Mouse (Mus musculus) forebrain, embryonic 15.5 days (tissue): ENCODE measurements around the gene Rbbp9. TPM values are rescaled to one million over a fixed set of nuclear protein-coding genes. Genes with fewer than 3 reads are reported as not detected.

Source experiments
- ATAC-seq: fragments of 200-750 bp; cut with Nextera tagmentation; replicated peaks from 2 replicates; pipeline ENCODE4 v1.8.0; 2017; ENCODE audit warnings: mild to moderate bottlenecking, moderate TSS enrichment, moderate library complexity
- H3K27ac ChIP-seq: fragments of 300-500 bp; sonication (generic); replicated peaks from 2 replicates; pipeline ENCODE4 v1.5.1; 2015; ENCODE audit warnings: mild to moderate bottlenecking, inconsistent platforms
- H3K27me3 ChIP-seq: fragments of 300-500 bp; sonication (generic); 2 replicates; pipeline ENCODE4 v1.6.1; 2015; ENCODE audit warnings: inconsistent platforms
- H3K36me3 ChIP-seq: fragments of 300-500 bp; sonication (generic); 2 replicates; pipeline ENCODE4 v1.6.1; 2015; ENCODE audit warnings: mild to moderate bottlenecking, inconsistent platforms
- H3K4me1 ChIP-seq: fragments of 300-500 bp; sonication (generic); 2 replicates; pipeline ENCODE4 v1.6.1; 2015; ENCODE audit warnings: inconsistent platforms
- H3K4me2 ChIP-seq: fragments of 300-500 bp; sonication (generic); replicated peaks from 2 replicates; pipeline ENCODE4 v1.6.1; 2015; ENCODE audit warnings: mild to moderate bottlenecking, inconsistent platforms
- H3K4me3 ChIP-seq: fragments of 300-500 bp; sonication (generic); 2 replicates; pipeline ENCODE4 v1.5.1; 2015; ENCODE audit warnings: mild to moderate bottlenecking, inconsistent platforms
- H3K9ac ChIP-seq: fragments of 300-500 bp; sonication (generic); replicated peaks from 2 replicates; pipeline ENCODE4 v1.6.1; 2015; ENCODE audit warnings: mild to moderate bottlenecking, inconsistent platforms
- H3K9me3 ChIP-seq: fragments of 300-500 bp; sonication (generic); 2 replicates; pipeline ENCODE4 v1.6.1; 2016; ENCODE audit warnings: inconsistent platforms
- WGBS: fragments of 180-500 bp; shearing (Covaris S2); methylation state at CpG from one replicate; pipeline ENCODE4 v1.1.7; 2015; ENCODE audit warnings: mixed read lengths; 5-methylcytosine and 5-hydroxymethylcytosine counted together
- polyA plus RNA-seq: library from polyadenylated mRNA; unstranded; fragments of >200 nt; fragmentation: Nextera tagmentation; extraction: Ambion mirVana; gene quantifications from 2 replicates; pipeline ENCODE4 v1.2.1, GENCODE M21; 2015

The Rbbp9 gene
- polyA plus RNA-seq, 1 experiment from 2014 or later, result 59.3 TPM

DNA sequence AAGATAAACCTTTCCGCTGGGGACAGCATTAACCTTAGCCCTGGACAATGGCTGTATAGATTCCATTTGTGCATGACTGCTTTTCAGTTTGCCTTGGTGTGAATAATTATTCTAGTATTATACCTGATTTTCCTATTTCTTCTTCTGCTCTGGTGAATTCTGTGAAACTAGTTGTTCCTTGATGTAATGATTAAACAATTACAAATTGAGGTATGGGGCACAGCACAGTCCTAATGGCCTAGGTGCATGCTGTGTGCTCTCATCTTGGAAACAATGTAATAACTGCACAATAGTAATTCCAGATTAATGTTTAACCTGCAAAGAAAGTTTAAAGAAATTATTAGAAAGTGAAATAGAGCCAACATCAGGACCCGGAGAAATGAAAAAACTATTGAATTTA is 5.6 kb downstream of the Rbbp9 start:
- WGBS, result 93% methylated on average over 2 of the region's 2 CpGs
- Histone ChIP-seq H3K9me3 (no peaks in the 10 kb centered on the region), H3K4me3 (no peak overlapping the region)

DNA sequence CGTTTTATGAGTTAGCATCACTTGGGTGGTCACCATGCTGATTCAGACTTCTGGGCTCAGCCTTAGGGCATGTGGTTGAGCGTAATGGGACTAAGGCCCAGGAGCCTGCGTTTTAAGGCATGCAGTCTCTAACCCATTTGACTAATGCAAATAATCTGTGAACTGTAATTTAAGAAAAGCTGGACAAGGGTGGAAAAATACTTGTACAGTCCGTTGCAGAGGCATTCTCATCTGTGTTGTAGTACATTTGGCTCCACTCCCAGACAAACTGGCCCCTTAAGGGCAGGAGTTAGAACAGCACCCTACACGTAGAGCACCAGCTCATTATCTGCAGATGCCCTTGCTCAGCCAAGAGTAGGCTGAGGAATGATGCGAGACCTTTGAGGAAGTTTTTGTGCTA is 6.0 kb downstream of the Rbbp9 start:
- Histone ChIP-seq H3K9me3 (no peaks in the 10 kb centered on the region), H3K27ac (no peak overlapping the region), H3K36me3 (peaks cover 58% of the 10 kb centered on the region), H3K9ac (no peak overlapping the region), H3K4me3 (no peak overlapping the region), H3K27me3 (no peaks in the 10 kb centered on the region), H3K4me1 (peaks cover 9% of the 10 kb centered on the region; the same call in 1 of the 2 replicates), H3K4me2 (no peak overlapping the region)
- ATAC-seq, result no peak
- WGBS, result 74% methylated on average over 6 of the region's 6 CpGs

More for the DNA sequence above, 5.6 kb downstream of the Rbbp9 start:
- Histone ChIP-seq H3K27ac (no peak overlapping the region), H3K4me2 (no peak overlapping the region), H3K36me3 (peaks cover 54% of the 10 kb centered on the region), H3K9ac (no peak overlapping the region), H3K27me3 (no peaks in the 10 kb centered on the region), H3K4me1 (peaks cover 13% of the 10 kb centered on the region)
- ATAC-seq, result no peak

DNA sequence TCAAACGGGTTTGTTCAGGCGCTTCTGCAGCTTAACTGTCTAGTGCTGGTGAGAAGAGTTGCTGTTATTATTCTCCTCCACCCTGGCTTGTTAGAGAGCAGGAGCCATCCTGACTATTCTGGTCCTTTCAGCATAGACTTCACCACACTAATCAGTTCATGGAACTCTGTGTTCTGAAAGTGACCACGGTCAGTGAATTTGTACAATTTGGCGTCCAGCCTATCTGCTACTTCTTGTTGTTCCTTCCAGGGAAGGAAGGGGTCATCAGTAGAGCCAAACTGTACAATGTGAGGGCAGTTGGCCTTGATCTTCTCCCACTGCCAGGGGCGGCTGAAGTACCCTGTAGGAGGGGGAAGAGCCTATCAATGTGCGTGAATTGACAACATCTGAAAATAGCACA is 7.0 kb downstream of the Rbbp9 start:
- Histone ChIP-seq H3K9me3 (no peaks in the 10 kb centered on the region), H3K27ac (no peak overlapping the region), H3K4me1 (no peaks in the 10 kb centered on the region), H3K27me3 (no peaks in the 10 kb centered on the region), H3K4me2 (no peak overlapping the region), H3K9ac (no peak overlapping the region), H3K36me3 (peaks cover 67% of the 10 kb centered on the region), H3K4me3 (no peak overlapping the region)
- no peak for ATAC-seq
- WGBS, result 94% methylated on average over 6 of the region's 6 CpGs

- Histone ChIP-seq H3K4me2 (no peak overlapping the region), H3K4me1 (no peaks in the 10 kb centered on the region), H3K9me3 (no peaks in the 10 kb centered on the region), H3K27ac (no peak overlapping the region), H3K4me3 (no peak overlapping the region), H3K9ac (no peak overlapping the region), H3K36me3 (peaks cover 79% of the 10 kb centered on the region), H3K27me3 (no peaks in the 10 kb centered on the region)
- no peak for ATAC-seq
- 85% methylated on average over 4 of the region's 4 CpGs for WGBS
Observed at GRCm38 (mm10) chr2:144541246-144541645, 9.4 kb downstream of the Rbbp9 start.

DNA sequence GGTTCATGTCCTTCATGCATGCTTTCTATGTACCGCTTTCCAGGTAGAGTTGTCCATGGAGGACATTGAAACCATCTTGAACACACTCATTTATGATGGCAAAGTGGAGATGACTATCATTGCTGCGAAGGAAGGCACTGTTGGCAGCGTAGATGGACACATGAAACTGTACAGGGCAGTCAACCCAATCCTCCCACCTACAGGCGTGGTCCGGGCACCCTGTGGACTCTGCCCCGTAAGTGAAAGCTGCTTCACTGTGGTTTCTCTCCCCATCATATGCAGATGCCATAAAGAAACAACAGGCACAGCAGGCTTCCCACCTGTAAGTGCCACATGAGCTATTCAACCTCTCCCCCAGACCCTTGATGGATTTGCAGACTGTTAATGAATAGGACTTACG is 13.5 kb downstream of the Rbbp9 start:
- H3K36me3 ChIP-seq, result peaks cover 89% of the 10 kb centered on the region
- no peaks in the 10 kb centered on the region for H3K4me1 ChIP-seq
- H3K4me2 ChIP-seq, result no peak overlapping the region
- no peak overlapping the region for H3K4me3 ChIP-seq
- no peaks in the 10 kb centered on the region for H3K9me3 ChIP-seq
- ATAC-seq, result no peak
- WGBS, result 97% methylated on average over 7 of the region's 7 CpGs
- H3K9ac ChIP-seq, result no peak overlapping the region
- H3K27ac ChIP-seq, result no peak overlapping the region
- no peaks in the 10 kb centered on the region for H3K27me3 ChIP-seq

- Histone ChIP-seq H3K4me1 (peaks cover 16% of the 10 kb centered on the region), H3K9ac (peak overlapping the region; percentile 70), H3K27me3 (0 out of 2 replicates have a peak, but pooled peaks cover 4% of the 10 kb centered on the region), H3K4me3 (peak overlapping the region; percentile 65), H3K4me2 (peak overlapping the region; percentile 80), H3K27ac (peak overlapping the region; percentile 91), H3K36me3 (peaks cover 10% of the 10 kb centered on the region), H3K9me3 (no peaks in the 10 kb centered on the region)
- 0% methylated on average over 25 of the region's 25 CpGs for WGBS
- peak; percentile 63 for ATAC-seq
Observed at GRCm38 (mm10) chr2:144527821-144528174, 22.9 kb downstream of the Rbbp9 start.

- ATAC-seq, result peak; percentile 98
- H3K9me3 ChIP-seq, result no peaks in the 10 kb centered on the region
- peak within 1 kb of the TSS; percentile 70 for H3K9ac ChIP-seq
- H3K4me2 ChIP-seq, result peak within 1 kb of the TSS; percentile 80
- peak within 1 kb of the TSS; percentile 91 for H3K27ac ChIP-seq
- 1% methylated on average over 56 of the region's 56 CpGs for WGBS
- H3K27me3 ChIP-seq, result 0 out of 2 replicates have a peak, but pooled peaks cover 4% of the 10 kb centered on the region
- peak within 1 kb of the TSS; percentile 65 for H3K4me3 ChIP-seq
- peaks cover 16% of the 10 kb centered on the region for H3K4me1 ChIP-seq
- H3K36me3 ChIP-seq, result peaks cover 6% of the 10 kb centered on the region; the same call in 1 of the 2 replicates
Observed at GRCm38 (mm10) chr2:144526981-144527820, 23.5 kb downstream of the Rbbp9 start, which contains the start of the genes Dzank1 and Polr3f. Gene Dzank1, minus strand, starts transcription at chr2:144527414. Gene Polr3f, plus strand, starts transcription at chr2:144527718.

GRCm38 (mm10) chr2:144525856-144526255 is 24.8 kb downstream of the Rbbp9 start:
- no peaks in the 10 kb centered on the region for H3K9me3 ChIP-seq
- H3K4me3 ChIP-seq, result 0 out of 2 replicates have a peak overlapping the region, but pooled peaks have one; percentile 0
- H3K36me3 ChIP-seq, result no peaks in the 10 kb centered on the region
- no peak overlapping the region for H3K4me2 ChIP-seq
- no peak for ATAC-seq
- 0 out of 2 replicates have a peak, but pooled peaks cover 4% of the 10 kb centered on the region for H3K27me3 ChIP-seq
- H3K4me1 ChIP-seq, result peaks cover 16% of the 10 kb centered on the region
- no peak overlapping the region for H3K9ac ChIP-seq
- WGBS, result 46% methylated on average over 10 of the region's 10 CpGs
- H3K27ac ChIP-seq, result no peak overlapping the region

GRCm38 (mm10) chr2:144519772-144520171 is 30.9 kb downstream of the Rbbp9 start:
- H3K4me3 ChIP-seq, result no peak overlapping the region
- ATAC-seq, result no peak
- H3K4me1 ChIP-seq, result no peaks in the 10 kb centered on the region
- H3K27ac ChIP-seq, result no peak overlapping the region
- 75% methylated on average over 3 of the region's 3 CpGs for WGBS
- H3K27me3 ChIP-seq, result no peaks in the 10 kb centered on the region
- no peaks in the 10 kb centered on the region for H3K36me3 ChIP-seq
- no peak overlapping the region for H3K4me2 ChIP-seq
- H3K9me3 ChIP-seq, result no peaks in the 10 kb centered on the region
- H3K9ac ChIP-seq, result no peak overlapping the region

DNA sequence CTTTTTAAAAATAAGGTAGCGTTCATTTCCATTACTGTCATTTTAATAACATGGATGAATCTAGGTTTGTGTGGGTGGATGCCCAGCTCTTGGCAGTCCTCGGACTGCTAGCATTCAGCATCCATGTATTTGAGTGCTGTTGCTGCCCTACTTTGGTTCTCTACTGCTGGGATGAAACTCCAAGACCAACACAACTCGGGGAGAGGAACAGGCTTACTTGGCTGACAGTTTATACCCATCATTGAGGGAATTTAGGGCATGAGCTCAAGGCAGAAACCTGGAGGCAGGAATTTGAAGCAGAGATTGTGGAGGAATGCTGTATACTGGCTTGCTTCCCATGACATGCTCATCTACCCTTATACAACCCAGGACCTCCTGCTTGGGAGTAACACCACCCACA is 36.0 kb downstream of the Rbbp9 start:
- H3K9me3 ChIP-seq, result no peaks in the 10 kb centered on the region
- no peak overlapping the region for H3K4me2 ChIP-seq
- H3K4me3 ChIP-seq, result no peak overlapping the region
- 84% methylated on average over 3 of the region's 3 CpGs for WGBS
- H3K9ac ChIP-seq, result no peak overlapping the region
- no peaks in the 10 kb centered on the region for H3K4me1 ChIP-seq
- H3K36me3 ChIP-seq, result no peaks in the 10 kb centered on the region
- H3K27me3 ChIP-seq, result no peaks in the 10 kb centered on the region
- no peak overlapping the region for H3K27ac ChIP-seq
- no peak for ATAC-seq

GRCm38 (mm10) chr2:144502134-144502533 is 48.5 kb downstream of the Rbbp9 start:
- H3K9me3 ChIP-seq, result no peaks in the 10 kb centered on the region
- H3K27ac ChIP-seq, result no peak overlapping the region
- 85% methylated on average over 6 of the region's 6 CpGs for WGBS
- H3K27me3 ChIP-seq, result no peaks in the 10 kb centered on the region
- no peak overlapping the region for H3K9ac ChIP-seq
- no peak for ATAC-seq
- no peaks in the 10 kb centered on the region for H3K4me1 ChIP-seq
- H3K4me2 ChIP-seq, result no peak overlapping the region
- no peaks in the 10 kb centered on the region for H3K36me3 ChIP-seq
- no peak overlapping the region for H3K4me3 ChIP-seq
